ENCODE assay signal across 9 mouse cellular contexts in the genomic region with DNA sequence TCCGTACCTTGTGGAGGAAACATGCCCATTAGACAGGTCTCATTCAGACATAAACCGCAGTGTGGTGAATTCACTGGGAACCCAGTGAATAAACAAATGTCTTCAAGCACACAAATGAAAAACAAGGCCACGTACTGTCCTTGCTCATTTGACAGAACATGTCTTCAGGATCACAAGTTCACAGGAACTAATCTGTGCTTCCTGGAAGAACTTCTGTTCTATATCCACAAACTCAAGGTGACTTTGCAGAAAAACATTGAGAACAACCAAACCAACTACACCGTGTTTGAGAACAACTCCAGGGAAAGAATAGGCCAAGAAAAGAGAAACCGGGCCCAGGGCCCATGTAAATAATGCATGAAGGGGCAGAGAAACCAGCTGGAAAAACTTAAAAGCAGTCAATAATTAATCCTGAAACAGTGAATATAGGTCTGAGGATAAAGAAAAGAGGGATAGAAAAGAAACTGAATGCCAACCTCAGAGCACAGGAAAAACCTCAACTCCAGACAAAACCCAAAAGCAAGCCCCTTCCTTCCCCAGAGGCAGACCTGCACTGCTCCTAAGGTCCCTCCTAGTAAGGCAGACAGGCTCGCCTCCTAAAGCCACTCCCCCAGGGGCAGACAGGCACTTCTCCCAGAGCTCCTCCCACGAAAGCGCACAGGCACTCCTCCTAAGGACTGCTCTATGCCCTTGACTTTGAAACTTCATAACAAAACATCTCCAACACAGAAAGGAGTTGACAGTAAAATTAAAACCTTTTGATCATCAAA. TPM values are rescaled to one million over a fixed set of nuclear protein-coding genes. Genes with fewer than 3 reads are reported as not detected.
DNase-seq lines count a peak whose midpoint lies in the region; ATAC-seq and TF ChIP-seq lines count a peak whose summit lies in the region.
"Had no signal": no experiment of that assay in that cellular context is flagged by ENCODE, and none has a peak within 500 bp of the region (broad histone marks: within the 10 kb centered on the region; RNA-seq: fewer than 3 reads in every experiment).

No protein-coding gene starts in this region.

- H3K4me2 ChIP-seq in forebrain, postnatal 0 days (ENCODE audit: low read depth), result no peak overlapping the region
- peak overlapping the region; percentile 31; the same call in 1 of the 2 replicates for H3K4me2 ChIP-seq in kidney, embryonic 15.5 days

- no peak for TF ChIP-seq CTCF in forebrain, postnatal 0 days (IDR thresholded peaks at IDR 0.05; ENCODE audit: low read depth)

- no peak overlapping the region for H3K27ac ChIP-seq in forebrain, postnatal 0 days (ENCODE audit: low read depth, low read length)
- H3K27ac ChIP-seq in kidney, embryonic 15.5 days, result peak overlapping the region; percentile 78
- H3K27ac ChIP-seq: macrophage had no signal

- H3K4me3 ChIP-seq in forebrain, postnatal 0 days (ENCODE audit: low read depth, low read length), result no peak overlapping the region
- no peak overlapping the region for H3K4me3 ChIP-seq in kidney, embryonic 15.5 days (replicated peaks)

- no peaks in the 10 kb centered on the region for H3K4me1 ChIP-seq in forebrain, postnatal 0 days (ENCODE audit: insufficient read depth)
- peaks cover 59% of the 10 kb centered on the region for H3K4me1 ChIP-seq in kidney, embryonic 15.5 days

- peak; percentile 55; the same call in 1 of the 2 replicates for ATAC-seq in forebrain, postnatal 0 days
- peak; percentile 93 for ATAC-seq in kidney, embryonic 15.5 days (replicated peaks; ENCODE audit: low FRiP score)
- ATAC-seq in megakaryocyte-erythroid progenitor cell, adult 5-6 weeks (replicated peaks; ENCODE audit: low FRiP score, low TSS enrichment, poor library complexity, severe bottlenecking), result peak; percentile 80

- no peaks in the 10 kb centered on the region for H3K9me3 ChIP-seq in forebrain, postnatal 0 days (ENCODE audit: low read length)
- no peaks in the 10 kb centered on the region for H3K9me3 ChIP-seq in kidney, embryonic 15.5 days (replicated peaks)

- H3K9ac ChIP-seq in forebrain, postnatal 0 days, result no peak overlapping the region
- H3K9ac ChIP-seq in kidney, embryonic 15.5 days, result no peak overlapping the region

- 32% methylated on average over 8 of the region's 8 CpGs for WGBS in forebrain, postnatal 0 days
- WGBS in kidney, embryonic 15.5 days, result 40% methylated on average over 8 of the region's 8 CpGs

- H3K27me3 ChIP-seq in forebrain, postnatal 0 days (ENCODE audit: insufficient read depth, low read length), result no peaks in the 10 kb centered on the region
- no peaks in the 10 kb centered on the region for H3K27me3 ChIP-seq in kidney, embryonic 15.5 days

- no peaks in the 10 kb centered on the region for H3K36me3 ChIP-seq in forebrain, postnatal 0 days (ENCODE audit: insufficient read depth)
- no peaks in the 10 kb centered on the region for H3K36me3 ChIP-seq in kidney, embryonic 15.5 days

- DNase-seq in cerebellum, postnatal 10 days, result peak; percentile 24 to 32
- DNase-seq in cerebellum, postnatal 36 days, result no peak
- DNase-seq in ZHBTc4 (ENCODE audit: low read depth, low spot score), result peak; percentile 86
- no peak for DNase-seq in forebrain, postnatal 0 days
- DNase-seq in natural killer cell, adult 2 months (ENCODE audit: low spot score in 2 of 2), result no peak
- no peak for DNase-seq in layer of hippocampus, postnatal 36 days

RNA-seq across cellular contexts. Expression of a gene that starts 44.2 kb away (rescaled TPM):
- total RNA-seq in forebrain, postnatal 0 days (2014; rRNA removed), result 16.6 and 24.8 TPM in 2 replicates
- 2.1 and 3.2 TPM in 2 replicates for polyA plus RNA-seq in forebrain, postnatal 0 days (2015; fragmentation: Nextera tagmentation; extraction: Ambion mirVana)
- polyA plus RNA-seq in kidney, embryonic 15.5 days (2015; fragmentation: Nextera tagmentation; extraction: Ambion mirVana), result 5.1 and 5.2 TPM in 2 replicates
- total RNA-seq in megakaryocyte-erythroid progenitor cell, adult 5-6 weeks (2014; fragmentation: Nextera tagmentation), result 18.1 and 19.8 TPM in 2 replicates
- 17.8 and 18.0 TPM in 2 replicates for total RNA-seq in megakaryocyte-erythroid progenitor cell, adult 5-6 weeks (2017)
- 10 to 100 TPM; 56.4 to 59.3 TPM for total RNA-seq in layer of hippocampus, postnatal 36 days (2021)

Comparison
In these comparisons a context has a peak if more than half of its experiments do, and no peak if none do; other contexts are left out.
1. DNase-seq: peak in cerebellum, postnatal 10 days (2 of 2) and ZHBTc4 (single experiment); none in cerebellum, postnatal 36 days (0 of 2), forebrain, postnatal 0 days (single experiment), natural killer cell, adult 2 months (0 of 2) and layer of hippocampus, postnatal 36 days (0 of 2).
2. Peak in every context shown above with its lines, with median percentiles within 50 percentile points of each other: ATAC-seq.